Mouse (Mus musculus): Measurements from ENCODE around the gene 4933434E20Rik.

DNA sequence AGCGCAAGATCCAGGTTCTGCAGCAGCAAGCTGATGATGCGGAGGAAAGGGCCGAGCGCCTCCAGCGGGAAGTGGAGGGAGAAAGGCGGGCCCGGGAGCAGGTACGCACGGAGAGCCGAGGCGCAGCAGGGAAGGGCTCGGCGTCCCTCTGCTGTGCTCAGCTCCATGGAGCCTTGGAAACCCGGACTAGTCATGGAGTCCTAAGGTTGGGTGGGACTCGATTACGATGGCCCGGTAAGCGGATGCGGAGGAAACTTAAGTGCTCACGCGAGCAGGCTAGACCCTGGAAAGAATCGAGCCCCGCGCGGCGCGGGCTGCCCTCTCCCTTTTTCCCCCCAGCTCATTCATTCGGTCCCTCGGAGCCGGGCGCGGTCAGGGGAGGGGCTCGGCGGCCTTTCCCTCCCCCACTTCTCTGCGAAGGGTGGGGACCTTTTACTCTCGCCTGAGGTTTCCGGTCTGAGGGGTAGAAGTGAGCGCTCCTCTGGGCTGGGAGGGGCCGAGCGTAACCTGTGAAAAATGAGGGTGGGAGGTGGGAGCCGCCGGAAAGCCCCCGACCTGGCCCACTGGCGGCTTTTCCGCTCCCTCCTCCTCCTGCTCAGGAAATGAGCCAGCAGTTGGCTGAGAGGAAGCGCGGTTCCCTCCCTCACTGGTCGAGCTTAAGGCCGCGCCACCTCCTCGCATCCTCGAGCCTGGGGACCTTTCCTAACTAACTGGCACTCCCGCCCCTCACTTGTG is 28.5 kb downstream of the 4933434E20Rik start:
- no peak for TF ChIP-seq TAL1 (IDR thresholded peaks at IDR 0.05; ENCODE audit: low read length)
- no peak for TF ChIP-seq CTCF (IDR thresholded peaks at IDR 0.05 in 2 of 3, conservative IDR thresholded peaks at IDR 0.05 in 1 of 3; ENCODE audit: control insufficient read depth in 1 of 3, insufficient read depth in 1 of 3, low read depth in 2 of 3, low read length in 3 of 3, poor library complexity in 1 of 3, severe bottlenecking in 1 of 3)
- TF ChIP-seq EP300 (IDR thresholded peaks at IDR 0.05; ENCODE audit: low read depth in 1 of 2, low read length in 2 of 2): peak; percentile 51 to 54; a peak in 2 of 4 replicates
- TF ChIP-seq POLR2A (IDR thresholded peaks at IDR 0.05; ENCODE audit: control insufficient read depth in 1 of 2, insufficient read depth in 1 of 2, low read depth in 1 of 2, low read length in 2 of 2, poor library complexity in 1 of 2): peak; percentile 32 to 88; a peak in 3 of 4 replicates
- TF ChIP-seq POLR2AphosphoS2 (IDR thresholded peaks at IDR 0.05; ENCODE audit: low read length): peak; percentile 65; the same call in 1 of the 2 replicates
- peak; percentile 61 for TF ChIP-seq ETS1 (IDR thresholded peaks at IDR 0.05; ENCODE audit: low read depth, low read length)
- TF ChIP-seq HCFC1 (IDR thresholded peaks at IDR 0.05; ENCODE audit: low read depth, low read length): peak; percentile 24

Data from MEL (cell line).